Mouse (Mus musculus) forebrain, embryonic 12.5 days (tissue): ENCODE data around the gene Esyt1. TPM values are rescaled to one million over a fixed set of nuclear protein-coding genes. Genes with fewer than 3 reads are reported as not detected.
"Not testable (repeated sequence)": the region's sequence is repeated elsewhere in the genome, so short reads cannot be mapped to it uniquely, and the experiment has no call there.

Experiments
- ATAC-seq: fragments of 200-750 bp; cut with Nextera tagmentation; 2 replicates; pipeline ENCODE4 v1.8.0; 2017; ENCODE audit warnings: moderate TSS enrichment; ENCODE audit not compliant: low FRiP score
- H3K27ac ChIP-seq: fragments of 300-500 bp; sonication (generic); 2 replicates; pipeline ENCODE4 v1.5.1; 2016; ENCODE audit warnings: mild to moderate bottlenecking
- H3K27me3 ChIP-seq: fragments of 300-500 bp; sonication (generic); 2 replicates; pipeline ENCODE4 v1.6.1; 2016; ENCODE audit warnings: mild to moderate bottlenecking
- H3K36me3 ChIP-seq: fragments of 300-500 bp; sonication (generic); replicated peaks from 2 replicates; pipeline ENCODE4 v1.6.1; 2016; ENCODE audit warnings: mild to moderate bottlenecking
- H3K4me1 ChIP-seq: fragments of 300-500 bp; sonication (generic); 2 replicates; pipeline ENCODE4 v1.6.1; 2016
- H3K4me2 ChIP-seq: fragments of 300-500 bp; sonication (generic); 2 replicates; pipeline ENCODE4 v1.6.1; 2016; ENCODE audit warnings: mild to moderate bottlenecking, moderate library complexity
- H3K4me3 ChIP-seq: fragments of 300-500 bp; sonication (generic); replicated peaks from 2 replicates; pipeline ENCODE4 v1.5.1; 2016; ENCODE audit warnings: mild to moderate bottlenecking
- H3K9ac ChIP-seq: fragments of 300-500 bp; sonication (generic); 2 replicates; pipeline ENCODE4 v1.6.1; 2016; ENCODE audit warnings: mild to moderate bottlenecking
- H3K9me3 ChIP-seq: fragments of 300-500 bp; sonication (generic); 2 replicates; pipeline ENCODE4 v1.6.1; 2016
- WGBS: fragments of 180-500 bp; shearing (Covaris S2); methylation state at CpG from one replicate; pipeline ENCODE4 v1.1.7; 2016; 5-methylcytosine and 5-hydroxymethylcytosine counted together
- polyA plus RNA-seq: library from polyadenylated mRNA; unstranded; fragments of >200 nt; fragmentation: Nextera tagmentation; extraction: Ambion mirVana; gene quantifications from 2 replicates; pipeline ENCODE4 v1.2.1, GENCODE M21; 2016

Esyt1 gene
- 11.2 and 13.8 TPM in 2 replicates for polyA plus RNA-seq

DNA sequence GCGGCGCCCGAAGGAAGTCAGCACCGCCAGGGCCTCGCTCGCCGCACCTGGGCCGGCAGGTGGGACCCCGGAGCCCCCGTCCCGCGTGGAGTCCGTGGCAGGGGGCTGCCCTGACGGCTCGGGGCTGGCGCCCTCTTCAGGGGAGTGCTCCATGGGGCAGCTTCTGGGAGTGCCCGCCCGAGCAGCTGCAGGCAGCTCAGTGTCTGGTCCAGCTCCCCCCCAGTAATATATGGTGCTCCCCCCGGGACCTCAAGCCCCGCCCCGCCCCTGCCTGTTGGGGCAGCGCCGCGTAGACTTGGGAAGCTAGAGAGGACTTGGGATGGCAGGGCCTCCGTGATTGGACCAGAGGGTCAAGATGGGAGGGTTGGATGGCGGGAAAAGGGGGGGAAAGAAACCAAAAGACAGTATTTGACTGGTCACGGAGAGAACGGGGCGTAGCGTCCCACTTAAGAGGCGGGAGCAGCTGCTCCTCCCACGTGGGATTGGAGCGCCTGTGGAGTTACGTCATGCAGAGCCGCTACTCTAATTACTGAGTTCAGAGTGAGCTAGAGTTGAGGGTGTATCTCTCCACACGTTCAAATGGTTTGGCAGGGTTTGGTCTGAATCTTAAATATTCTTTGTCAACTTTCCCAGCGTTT lies at the start of gene Esyt1:
TSS of gene Esyt1 (minus strand) at position 201 of the 638 bp plus-strand sequence.
- Histone ChIP-seq H3K36me3 (no peaks in the 10 kb centered on the region), H3K4me3 (peak within 1 kb of the TSS; percentile 66), H3K27ac (peak within 1 kb of the TSS; percentile 50), H3K4me1 (peaks cover 25% of the 10 kb centered on the region), H3K27me3 (peaks cover 68% of the 10 kb centered on the region), H3K9ac (peak within 1 kb of the TSS; percentile 75), H3K9me3 (no peaks in the 10 kb centered on the region), H3K4me2 (peak within 1 kb of the TSS; percentile 100)
- WGBS, result under 1% methylated on average over 37 of the region's 37 CpGs
- peak; percentile 96 for ATAC-seq

DNA sequence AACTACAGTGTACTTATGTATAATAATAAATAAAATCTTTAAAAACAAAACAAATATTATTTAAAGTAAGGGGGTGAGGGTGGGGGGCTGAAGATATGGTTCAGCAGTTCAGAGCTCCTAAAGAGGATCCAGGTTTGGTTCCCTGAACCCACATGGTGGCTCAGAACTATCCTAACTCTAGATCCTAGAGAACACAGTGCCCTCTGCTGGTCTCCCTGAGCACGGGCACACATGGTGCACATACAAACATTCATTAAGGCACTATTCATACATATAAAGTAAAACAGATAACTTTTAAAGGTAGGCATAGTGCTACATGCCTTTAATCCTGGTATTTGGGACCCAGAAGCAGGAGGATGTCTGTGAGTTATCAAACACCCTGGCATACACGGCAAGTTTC lies 49.4 kb upstream of the Esyt1 start:
- WGBS, result 89% methylated on average over 2 of the region's 2 CpGs
- no peak for ATAC-seq
- no peaks in the 10 kb centered on the region for H3K9me3 ChIP-seq
- H3K27me3 ChIP-seq, result no peaks in the 10 kb centered on the region
- no peak overlapping the region for H3K4me2 ChIP-seq
- H3K4me3 ChIP-seq, result no peak overlapping the region
- no peak overlapping the region for H3K27ac ChIP-seq
- H3K4me1 ChIP-seq, result no peaks in the 10 kb centered on the region
- no peaks in the 10 kb centered on the region for H3K36me3 ChIP-seq
- no peak overlapping the region for H3K9ac ChIP-seq

DNA sequence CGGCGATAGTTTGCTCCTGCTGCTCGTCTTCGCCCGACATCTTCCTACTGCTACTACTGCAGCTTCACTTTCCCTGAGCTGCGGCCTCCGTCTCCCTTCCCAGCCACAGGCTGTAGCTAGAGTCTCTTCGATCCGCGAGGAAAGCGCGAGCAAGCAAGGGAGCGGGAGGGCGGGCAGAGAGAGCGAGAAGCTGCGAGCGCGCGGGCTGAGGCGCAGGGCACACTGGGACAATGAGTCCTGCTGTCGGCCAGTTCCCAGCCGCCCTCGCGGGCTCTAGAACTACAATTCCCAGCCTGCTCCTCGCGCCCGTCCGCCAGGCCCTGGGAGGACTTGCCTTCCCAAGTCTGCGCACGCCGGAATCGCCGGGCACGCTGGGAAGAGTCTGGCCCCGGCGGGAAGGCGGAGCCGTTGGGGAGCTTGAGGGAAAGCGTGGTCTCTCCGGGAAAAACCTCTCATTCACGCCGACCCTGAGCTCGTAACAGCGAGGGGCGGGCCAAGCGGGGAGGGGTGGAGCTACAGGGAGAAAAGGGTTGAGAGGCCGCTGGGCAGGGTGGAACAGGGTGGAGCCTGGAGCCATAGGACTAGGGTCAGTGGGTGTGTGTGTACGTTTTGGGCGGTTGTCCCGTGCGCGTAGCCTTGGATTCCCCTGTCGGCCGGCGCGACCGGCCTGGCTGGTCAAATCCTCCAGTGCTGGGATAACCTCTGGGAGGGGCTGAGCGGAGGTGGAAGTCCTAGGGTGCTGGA lies 40.3 kb upstream of the Esyt1 start, which contains the start of gene Pa2g4:
TSS of gene Pa2g4 (minus strand) at position 200 of the 744 bp plus-strand sequence.
- WGBS, result under 1% methylated on average over 58 of the region's 58 CpGs
- Histone ChIP-seq H3K36me3 (peaks cover 28% of the 10 kb centered on the region), H3K4me1 (peaks cover 21% of the 10 kb centered on the region), H3K4me2 (peak within 1 kb of the TSS; percentile 91), H3K4me3 (peak within 1 kb of the TSS; percentile 91), H3K9ac (peak within 1 kb of the TSS; percentile 93), H3K27me3 (0 out of 2 replicates have a peak, but pooled peaks cover 3% of the 10 kb centered on the region), H3K9me3 (no peaks in the 10 kb centered on the region), H3K27ac (peak within 1 kb of the TSS; percentile 93)
- peak; percentile 99 for ATAC-seq

DNA sequence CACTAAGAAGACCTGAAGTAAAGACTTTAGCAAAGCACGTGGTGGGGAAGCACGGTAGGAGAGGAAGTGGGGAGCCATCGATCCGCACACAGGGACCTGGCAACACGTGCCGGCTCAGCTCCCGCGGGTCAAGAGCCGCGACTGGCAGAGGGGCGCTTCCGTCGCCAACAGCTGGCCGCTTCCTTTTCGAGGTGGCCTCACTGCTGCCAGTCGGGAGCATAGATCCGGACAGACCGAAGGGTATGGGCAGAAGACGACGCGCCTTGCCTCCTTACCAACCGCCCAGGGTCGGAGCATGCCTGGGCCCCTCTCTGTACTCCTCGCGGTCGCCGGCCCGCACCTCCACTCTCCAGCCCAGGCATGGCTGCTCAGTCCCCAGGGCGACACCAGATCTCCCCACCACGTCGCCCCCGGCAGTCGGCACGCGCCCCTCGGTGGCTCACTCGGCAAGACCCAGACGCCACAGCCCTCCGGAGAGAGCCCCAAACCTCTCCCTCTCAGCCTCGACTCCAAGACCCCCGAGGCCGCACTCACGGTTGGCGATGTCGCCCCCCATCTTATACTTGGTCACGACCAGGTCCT lies 39.6 kb upstream of the Esyt1 start:
- H3K36me3 ChIP-seq, result peaks cover 35% of the 10 kb centered on the region
- ATAC-seq, result peak; percentile 40

DNA sequence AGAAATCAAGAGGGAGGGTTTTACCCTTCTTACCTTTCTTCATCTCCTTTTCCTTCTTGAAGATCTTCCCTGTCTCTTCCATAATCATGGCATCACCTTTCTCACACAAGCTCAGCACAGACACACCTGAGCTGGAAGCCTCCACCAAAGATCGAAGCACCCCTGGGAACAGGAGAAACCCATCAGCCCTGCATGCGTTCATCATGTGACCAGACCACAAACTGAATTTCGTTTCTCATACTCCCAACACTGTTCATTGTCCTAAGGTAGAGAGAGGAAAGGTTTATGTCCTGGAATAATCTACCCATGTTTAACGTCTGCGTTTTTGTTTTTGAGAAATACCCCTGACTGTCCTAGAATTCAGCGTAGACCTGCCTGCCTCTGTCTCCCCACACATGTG lies 37.9 kb upstream of the Esyt1 start:
- peaks cover 21% of the 10 kb centered on the region for H3K4me1 ChIP-seq
- 94% methylated on average over 6 of the region's 6 CpGs for WGBS
- peaks cover 52% of the 10 kb centered on the region for H3K36me3 ChIP-seq
- no peak overlapping the region for H3K4me2 ChIP-seq
- no peak for ATAC-seq
- H3K9me3 ChIP-seq, result no peaks in the 10 kb centered on the region
- no peak overlapping the region for H3K27ac ChIP-seq
- 0 out of 2 replicates have a peak overlapping the region, but pooled peaks have one; percentile 93 for H3K9ac ChIP-seq
- H3K4me3 ChIP-seq, result no peak overlapping the region; the same call in 1 of the 2 replicates
- H3K27me3 ChIP-seq, result no peaks in the 10 kb centered on the region

More for the DNA sequence above, 39.6 kb upstream of the Esyt1 start:
- peak overlapping the region; percentile 91 for H3K4me2 ChIP-seq
- H3K27ac ChIP-seq, result peak overlapping the region; percentile 91
- H3K4me1 ChIP-seq, result peaks cover 21% of the 10 kb centered on the region
- no peaks in the 10 kb centered on the region for H3K9me3 ChIP-seq
- peak overlapping the region; percentile 91 for H3K4me3 ChIP-seq
- 0% methylated on average over 46 of the region's 46 CpGs for WGBS
- H3K9ac ChIP-seq, result peak overlapping the region; percentile 93
- H3K27me3 ChIP-seq, result 0 out of 2 replicates have a peak, but pooled peaks cover 3% of the 10 kb centered on the region

DNA sequence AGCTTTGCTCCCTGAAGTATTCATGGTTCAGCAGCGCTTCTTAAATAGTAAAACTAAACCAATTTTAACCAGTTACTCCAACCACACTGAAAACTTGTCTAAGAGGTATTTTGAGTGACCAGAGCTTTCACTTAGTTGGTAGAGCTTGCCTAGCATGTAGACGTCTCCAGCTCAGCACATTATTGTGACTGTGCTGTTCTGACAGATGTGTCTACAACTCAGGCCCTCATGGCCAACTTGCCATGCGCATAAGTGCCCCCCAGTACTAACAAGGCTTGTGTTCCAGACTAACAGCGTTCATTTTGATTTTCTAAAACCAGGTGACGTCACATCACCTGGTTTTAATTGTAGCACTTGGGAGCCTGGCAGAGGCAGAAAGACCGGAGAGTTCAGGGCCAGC lies 31.3 kb upstream of the Esyt1 start:
- Histone ChIP-seq H3K9me3 (no peaks in the 10 kb centered on the region), H3K4me2 (no peak overlapping the region), H3K27ac (no peak overlapping the region), H3K36me3 (peaks cover 51% of the 10 kb centered on the region), H3K4me1 (no peaks in the 10 kb centered on the region), H3K9ac (no peak overlapping the region), H3K27me3 (no peaks in the 10 kb centered on the region), H3K4me3 (no peak overlapping the region)
- 88% methylated on average over 6 of the region's 6 CpGs for WGBS
- ATAC-seq, result no peak

- Histone ChIP-seq H3K4me1 (no peaks in the 10 kb centered on the region), H3K4me3 (no peak overlapping the region), H3K27ac (no peak overlapping the region), H3K9ac (no peak overlapping the region), H3K4me2 (no peak overlapping the region), H3K9me3 (no peaks in the 10 kb centered on the region), H3K36me3 (peaks cover 44% of the 10 kb centered on the region), H3K27me3 (no peaks in the 10 kb centered on the region)
- ATAC-seq, result no peak
Observed at GRCm38 (mm10) chr10:128556286-128556685, 30.6 kb upstream of the Esyt1 start.

DNA sequence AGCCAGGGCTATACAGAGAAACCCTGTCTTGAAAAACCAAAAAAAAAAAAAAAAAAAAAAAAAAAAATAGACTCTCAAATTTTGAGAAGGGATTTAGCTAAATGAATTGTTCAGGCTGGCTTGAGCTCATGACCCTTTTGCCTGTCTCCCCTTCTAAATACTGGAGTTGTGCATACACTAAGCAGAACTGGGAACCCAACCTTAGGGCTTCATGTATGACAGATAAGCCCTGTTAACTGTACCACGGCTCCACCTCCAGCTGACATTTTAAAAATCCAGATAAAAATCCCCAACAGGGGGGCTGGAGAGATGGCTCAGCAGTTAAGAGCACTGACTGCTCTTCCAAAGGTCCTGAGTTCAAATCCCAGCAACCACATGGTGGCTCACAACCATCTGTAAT lies 29.9 kb upstream of the Esyt1 start:
- not testable (repeated sequence) for H3K4me3 ChIP-seq, H3K4me1 ChIP-seq, H3K4me2 ChIP-seq, H3K27me3 ChIP-seq, ATAC-seq, H3K9me3 ChIP-seq, H3K27ac ChIP-seq, H3K9ac ChIP-seq
- WGBS, result 92% methylated on average over 1 of the region's 1 CpGs
- H3K36me3 ChIP-seq, result peaks cover 37% of the 10 kb centered on the region

DNA sequence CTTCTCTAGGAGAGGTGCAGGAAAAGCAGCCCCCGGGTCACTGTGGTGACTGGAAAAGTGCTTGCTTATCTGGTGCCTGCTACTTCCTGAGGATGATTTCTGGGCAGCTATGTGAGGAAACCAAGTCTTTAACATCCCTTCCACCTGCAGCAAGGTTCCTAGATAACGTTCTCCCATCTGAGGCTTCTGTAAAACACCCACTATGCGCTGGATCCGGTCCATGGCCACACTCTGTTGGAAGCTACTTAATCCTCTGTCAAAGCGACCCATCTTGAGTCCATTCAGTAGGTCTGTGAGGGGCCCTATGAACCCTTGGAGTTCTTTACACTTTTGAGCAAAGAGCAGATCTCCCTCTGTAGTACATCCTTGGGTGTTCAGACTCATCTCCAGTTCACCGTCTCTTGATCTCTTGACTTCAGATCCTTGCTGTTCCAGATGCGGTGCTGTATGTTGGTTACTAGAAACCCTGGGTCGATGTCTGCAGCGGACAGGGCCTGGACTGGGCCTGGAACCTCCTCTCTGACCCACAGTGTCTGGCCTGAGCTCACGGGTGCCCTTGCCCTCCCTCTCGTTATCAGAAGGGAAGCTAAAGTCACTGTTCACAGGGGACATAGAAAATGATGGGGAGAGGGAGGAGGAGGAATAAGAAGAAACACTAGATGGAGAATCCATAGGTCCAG lies 24.6 kb upstream of the Esyt1 start:
- not testable (repeated sequence) for H3K27ac ChIP-seq, H3K4me3 ChIP-seq, H3K36me3 ChIP-seq, H3K4me2 ChIP-seq, H3K9ac ChIP-seq, ATAC-seq, H3K9me3 ChIP-seq, H3K27me3 ChIP-seq
- WGBS, result 89% methylated on average over 11 of the region's 11 CpGs
- peaks cover 13% of the 10 kb centered on the region for H3K4me1 ChIP-seq

GRCm38 (mm10) chr10:128549682-128550057 lies 24.0 kb upstream of the Esyt1 start:
- 76% methylated on average over 6 of the region's 6 CpGs for WGBS
- peaks cover 13% of the 10 kb centered on the region for H3K4me1 ChIP-seq
- H3K27me3 ChIP-seq, H3K9me3 ChIP-seq, ATAC-seq, H3K9ac ChIP-seq, H3K4me3 ChIP-seq: not testable (repeated sequence)
- H3K27ac ChIP-seq, result 0 out of 2 replicates have a peak overlapping the region, but pooled peaks have one; percentile 16
- peak overlapping the region; percentile 80; the same call in 1 of the 2 replicates for H3K4me2 ChIP-seq
- H3K36me3 ChIP-seq, result peaks cover 12% of the 10 kb centered on the region

- peak within 1 kb of the TSS; percentile 76 for H3K4me3 ChIP-seq
- H3K9ac ChIP-seq, result peak within 1 kb of the TSS; percentile 92
- no peaks in the 10 kb centered on the region for H3K9me3 ChIP-seq
- H3K4me1 ChIP-seq, result peaks cover 14% of the 10 kb centered on the region
- peak within 1 kb of the TSS; percentile 80 for H3K4me2 ChIP-seq
- 1% methylated on average over 31 of the region's 31 CpGs for WGBS
- H3K27ac ChIP-seq, result peak within 1 kb of the TSS; percentile 95
- H3K36me3 ChIP-seq, result peaks cover 18% of the 10 kb centered on the region
- peak; percentile 89 for ATAC-seq
- no peaks in the 10 kb centered on the region for H3K27me3 ChIP-seq
Observed at GRCm38 (mm10) chr10:128548947-128549681, 23.4 kb upstream of the Esyt1 start, which contains the start of gene Rpl41. Rpl41 (minus strand) TSS chr10:128549305.
